Comparison of ENCODE assay signal across 9 mouse cellular contexts in the genomic region with DNA sequence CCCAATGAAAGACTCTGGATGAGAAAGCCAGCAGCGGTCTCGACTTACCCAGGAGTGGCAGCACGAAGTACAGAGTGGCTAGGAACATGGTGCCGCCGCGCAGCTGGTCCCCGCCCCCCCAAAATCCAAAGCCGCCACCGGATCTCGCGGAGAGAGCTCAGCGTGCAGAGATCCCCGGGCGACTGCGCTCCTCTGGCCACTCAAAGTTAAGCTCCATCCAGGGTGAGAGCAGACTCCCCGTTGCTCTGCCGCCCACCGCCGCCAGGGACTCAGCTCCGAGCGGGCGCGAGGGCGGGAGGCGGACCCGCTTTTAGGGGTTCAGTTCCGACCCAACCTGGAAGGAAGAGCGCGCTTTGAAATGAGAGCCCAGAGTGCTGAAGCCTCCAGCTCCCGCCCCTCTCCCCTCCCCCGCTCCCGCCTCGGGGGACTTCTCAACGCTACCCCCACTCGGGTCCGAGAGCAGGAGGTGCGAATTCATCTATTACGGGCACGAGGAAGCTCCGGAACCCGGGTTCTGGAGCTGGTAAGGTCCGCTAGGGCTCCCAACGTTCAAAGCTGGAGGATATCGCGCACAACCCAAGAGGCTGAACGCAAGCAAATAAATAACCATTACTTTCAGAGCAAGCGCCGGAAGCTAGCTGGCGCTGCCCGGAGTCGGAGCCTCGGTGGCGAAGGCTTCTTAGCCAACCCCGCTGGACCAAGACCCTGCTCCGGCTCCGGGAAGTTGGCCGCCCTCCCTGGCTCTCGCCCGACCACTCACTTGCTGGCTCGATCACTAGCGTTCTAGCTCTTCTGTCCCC. TPM values are rescaled to one million over a fixed set of nuclear protein-coding genes. Genes with fewer than 3 reads are reported as not detected.
DNase-seq lines count a peak whose midpoint lies in the region; ATAC-seq and TF ChIP-seq lines count a peak whose summit lies in the region.
"Had no signal": no experiment of that assay in that cellular context is flagged by ENCODE, and none has a peak within 500 bp of the region (broad histone marks: within the 10 kb centered on the region; RNA-seq: fewer than 3 reads in every experiment).

No protein-coding gene starts in this region.

- peak; percentile 53 for DNase-seq in R1 (ENCODE audit: low read depth, low spot score)
- DNase-seq in gastrocnemius, postnatal 14 days, result peak; percentile 56
- DNase-seq in induced T-regulatory cell, adult 2 months (ENCODE audit: low read depth), result peak; percentile 42
- DNase-seq in left cerebral cortex, postnatal 10 days (ENCODE audit: extremely low spot score in 1 of 2, low spot score in 2 of 2), result peak; percentile 23 to 64
- peak; percentile 50 for DNase-seq in right cerebral cortex, postnatal 14 days

- peak overlapping the region; percentile 56 for H3K4me3 ChIP-seq in cortical plate, adult 2 months (ENCODE audit: insufficient read depth, low read length)

- H3K27ac ChIP-seq in cortical plate, adult 2 months (ENCODE audit: insufficient read depth, low read length), result no peak overlapping the region

- intact Hi-C loops in gastrocnemius, postnatal 14 days (cut with DNase I; ENCODE audit: low total_unique reads), result loop anchor here (10.0 kb wide), 1 partner anchor 140 kb away; no protein-coding TSS in a partner anchor
- intact Hi-C loops in left cerebral cortex, postnatal 10 days (cut with DNase I), result loop anchor here (10.0 kb wide), 1 partner anchor 140 kb away; no protein-coding TSS in a partner anchor

- TF ChIP-seq CTCF in cortical plate, adult 2 months (IDR thresholded peaks at IDR 0.05; ENCODE audit: extremely low read depth, insufficient read depth, low read length), result no peak

- 0 out of 2 replicates have a peak, but pooled peaks have one; percentile 15 for ATAC-seq in megakaryocyte, adult 5-6 weeks (ENCODE audit: poor library complexity, severe bottlenecking)
- ATAC-seq in activated CD4-positive, CD25-positive, alpha-beta regulatory T cell, adult 4 months, result no peak

- H3K4me1 ChIP-seq in cortical plate, adult 2 months (ENCODE audit: control insufficient read depth, insufficient read depth, low read length), result no peaks in the 10 kb centered on the region

- no peak for TF ChIP-seq POLR2A in cortical plate, adult 2 months (IDR thresholded peaks at IDR 0.05; ENCODE audit: extremely low read depth, insufficient read depth, low read length)

RNA-seq across cellular contexts. Expression of a gene that starts 1.2 kb away (rescaled TPM):
- 21.2 and 25.1 TPM in 2 replicates for polyA plus RNA-seq in cortical plate, adult 2 months (2012; rRNA removed)
- total RNA-seq in gastrocnemius, postnatal 14 days (2021), result 1 to 10 TPM; 4.7 to 6.6 TPM
- total RNA-seq in left cerebral cortex, postnatal 10 days (2021), result 10 to 100 TPM; 19.8 to 24.0 TPM
- total RNA-seq in megakaryocyte, adult 5-6 weeks (2015), result 0.21 TPM in 1 of 2 replicates, not detected in the other
- total RNA-seq in megakaryocyte, adult 5-6 weeks (2017), result 0.28 and 0.48 TPM in 2 replicates
- under 1 TPM; 0.22 to 0.44 TPM for polyA plus RNA-seq in activated CD4-positive, CD25-positive, alpha-beta regulatory T cell, adult 4 months (2017; shearing (Covaris generic))

RNA-seq across cellular contexts. Expression of a gene that starts 57.3 kb away (rescaled TPM):
- 0.09 TPM in 1 of 2 replicates, not detected in the other for polyA plus RNA-seq in cortical plate, adult 2 months (2012; rRNA removed)
- total RNA-seq in gastrocnemius, postnatal 14 days (2021), result not detected
- not detected for total RNA-seq in left cerebral cortex, postnatal 10 days (2021)
- not detected in 2 replicates for total RNA-seq in megakaryocyte, adult 5-6 weeks (2015)
- not detected in 2 replicates for total RNA-seq in megakaryocyte, adult 5-6 weeks (2017)
- polyA plus RNA-seq in activated CD4-positive, CD25-positive, alpha-beta regulatory T cell, adult 4 months (2017; shearing (Covaris generic)), result not detected
- polyA plus RNA-seq: gonadal fat pad, adult 2 months had no signal
